Mouse (Mus musculus): Measurements from ENCODE around the gene Xpo5. TPM values are rescaled to one million over a fixed set of nuclear protein-coding genes. Genes with fewer than 3 reads are reported as not detected.

The Xpo5 gene
- polyA plus RNA-seq, 1 experiment = 24.0 TPM

- no peak for DNase-seq (ENCODE audit: low spot score)
Measured at GRCm38 (mm10) chr17:46284653-46285052, 82.1 kb downstream of the Xpo5 start.

GRCm38 (mm10) chr17:46285407-46285806 lies 82.8 kb downstream of the Xpo5 start:
- DNase-seq (ENCODE audit: low spot score) = no peak

- no peak for DNase-seq (ENCODE audit: low spot score)
Measured at GRCm38 (mm10) chr17:46287678-46288095, 85.1 kb downstream of the Xpo5 start.

Other genes starting within 250 kb of the Xpo5 start
- 98.3 and 138 TPM in 2 replicates for gene Vegfa, start 170.4 kb upstream of the Xpo5 start, polyA plus RNA-seq (2012; rRNA removed)
- 67.0 and 71.1 TPM in 2 replicates for gene Mrps18a, start 91.8 kb upstream of the Xpo5 start, polyA plus RNA-seq (2012; rRNA removed)
- 12.7 and 14.0 TPM in 2 replicates for gene Rsph9, start 58.6 kb upstream of the Xpo5 start, polyA plus RNA-seq (2012; rRNA removed)
- 16.4 and 19.8 TPM in 2 replicates for gene Mad2l1bp, start 49.2 kb upstream of the Xpo5 start, polyA plus RNA-seq (2012; rRNA removed)
- gene Gtpbp2, start 41.8 kb upstream of the Xpo5 start, polyA plus RNA-seq (2012; rRNA removed) = 110 and 143 TPM in 2 replicates
- gene Polh, start 137 bp upstream of the Xpo5 start, polyA plus RNA-seq (2012; rRNA removed) = 5.7 and 6.1 TPM in 2 replicates
- gene Polr1c, start 45.3 kb downstream of the Xpo5 start, polyA plus RNA-seq (2012; rRNA removed) = 60.7 and 75.2 TPM in 2 replicates
- 93.6 and 98.7 TPM in 2 replicates for gene Yipf3, start 45.3 kb downstream of the Xpo5 start, polyA plus RNA-seq (2012; rRNA removed)
- 1.6 and 1.9 TPM in 2 replicates for gene Lrrc73, start 50.7 kb downstream of the Xpo5 start, polyA plus RNA-seq (2012; rRNA removed)
- 37.6 and 41.0 TPM in 2 replicates for gene Tjap1, start 80.2 kb downstream of the Xpo5 start, polyA plus RNA-seq (2012; rRNA removed)
- gene Dlk2, start 94.6 kb downstream of the Xpo5 start, polyA plus RNA-seq (2012; rRNA removed) = 19.8 and 27.6 TPM in 2 replicates
- gene Abcc10, start 125.6 kb downstream of the Xpo5 start, polyA plus RNA-seq (2012; rRNA removed) = 16.3 and 19.3 TPM in 2 replicates
- 10.1 and 11.7 TPM in 2 replicates for gene Zfp318, start 180.9 kb downstream of the Xpo5 start, polyA plus RNA-seq (2012; rRNA removed)
- 0.76 and 1.6 TPM in 2 replicates for gene Crip3, start 226.1 kb downstream of the Xpo5 start, polyA plus RNA-seq (2012; rRNA removed)
- not detected in 2 replicates for gene Slc22a7, start 235.7 kb downstream of the Xpo5 start, polyA plus RNA-seq (2012; rRNA removed)

All from urinary bladder, adult 2 months (tissue).